Mouse (Mus musculus) erythroblast, adult 5-6 weeks (primary cell): Measurements from ENCODE around the gene Gm30191. TPM values are rescaled to one million over a fixed set of nuclear protein-coding genes. Genes with fewer than 3 reads are reported as not detected.

Source experiments
- ATAC-seq: replicated peaks from 2 replicates; pipeline ENCODE4 v1.8.0; 2016; ENCODE audit warnings: moderate number of reproducible peaks, mild to moderate bottlenecking, moderate TSS enrichment, inconsistent platforms; ENCODE audit not compliant: poor library complexity, low FRiP score, severe bottlenecking
- total RNA-seq, 2 experiments: library from RNA; stranded (forward) in 1 of 2; stranded (reverse) in 1 of 2; fragments of 150-400 nt in 1 of 2; fragments of 200-764, 138-1000 nt in 1 of 2; gene quantifications; 2 replicates each; pipeline versions ENCODE4 v1.2.3 to v1.2.4; 2015 to 2017; ENCODE audit warnings: low replicate concordance in 2 of 2

Gene Gm30191
- not detected in 2 replicates for total RNA-seq (2015; ENCODE audit: low replicate concordance)
- total RNA-seq (2017; ENCODE audit: low replicate concordance): not detected in 2 replicates

DNA sequence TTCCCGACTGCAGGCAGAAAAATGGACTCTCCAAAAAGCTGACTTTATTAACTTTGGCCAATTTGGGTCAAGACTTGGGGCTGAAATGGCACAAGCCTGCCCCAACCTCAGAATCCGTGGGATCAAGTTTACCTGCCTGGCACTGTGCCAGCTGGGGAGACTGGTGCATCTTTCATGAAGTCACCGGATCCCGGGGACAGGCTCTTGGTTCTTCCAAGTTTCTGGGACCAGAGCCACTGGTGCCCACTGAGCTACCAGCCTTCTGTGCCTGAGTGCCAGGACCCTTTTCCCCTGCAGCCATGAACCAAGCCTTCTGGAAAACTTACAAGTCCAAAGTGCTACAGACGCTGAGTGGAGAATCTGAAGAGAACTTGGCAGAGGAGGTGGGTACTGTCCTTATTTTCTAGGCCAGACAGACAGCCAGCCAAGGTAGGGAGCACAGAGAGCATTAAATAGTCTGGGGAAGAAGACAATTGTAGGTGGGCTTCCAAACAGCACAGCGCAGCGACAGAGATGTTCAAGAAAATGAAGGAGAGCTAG is at the start of gene Gm30191:
Gm30191 (plus strand) TSS at position 217 of the 540 bp plus-strand sequence.
- ATAC-seq: no peak

DNA sequence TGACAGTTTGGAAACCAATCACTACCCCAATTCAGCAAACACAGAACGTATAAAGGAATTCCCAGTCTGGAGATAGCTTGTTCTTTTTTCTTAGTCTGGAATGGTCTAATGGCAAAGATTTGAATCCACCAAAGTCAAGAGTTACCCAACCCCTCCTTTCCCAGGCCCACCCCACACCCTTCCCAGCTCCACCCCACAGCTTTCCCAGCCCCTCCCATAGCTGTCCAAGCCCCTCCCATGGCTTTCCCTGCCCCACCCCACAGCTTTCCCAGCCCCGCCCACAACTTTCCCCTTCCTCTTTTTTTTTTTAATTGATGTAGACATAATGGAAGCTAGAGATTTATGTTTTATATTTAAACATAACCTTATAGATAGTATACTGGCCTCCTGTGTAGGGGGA is 47.4 kb upstream of the Gm30191 start:
- no peak for ATAC-seq

DNA sequence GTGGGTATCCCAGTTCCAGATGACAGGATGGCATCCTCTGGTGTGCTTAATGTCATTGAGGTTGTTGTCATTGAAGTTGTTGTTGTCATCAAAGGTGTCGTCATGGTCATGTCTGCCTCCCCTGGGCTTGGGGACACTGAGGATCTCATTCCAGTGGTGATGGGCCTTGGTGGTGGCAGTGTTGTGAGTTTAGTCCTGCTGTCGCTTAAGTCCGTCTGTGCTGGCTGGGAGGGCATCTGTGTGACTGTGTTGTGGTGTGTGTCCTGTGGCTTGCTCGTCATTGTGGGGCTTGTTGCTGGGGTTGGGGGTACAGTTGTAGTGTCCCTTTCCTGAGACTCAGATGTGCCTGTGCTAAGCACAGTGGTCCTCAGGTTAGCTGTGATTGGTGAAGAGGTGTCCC is 43.8 kb upstream of the Gm30191 start, which contains the start of gene Gm7534:
Gm7534 (minus strand) TSS at position 101 of the 400 bp plus-strand sequence.
- ATAC-seq: no peak

DNA sequence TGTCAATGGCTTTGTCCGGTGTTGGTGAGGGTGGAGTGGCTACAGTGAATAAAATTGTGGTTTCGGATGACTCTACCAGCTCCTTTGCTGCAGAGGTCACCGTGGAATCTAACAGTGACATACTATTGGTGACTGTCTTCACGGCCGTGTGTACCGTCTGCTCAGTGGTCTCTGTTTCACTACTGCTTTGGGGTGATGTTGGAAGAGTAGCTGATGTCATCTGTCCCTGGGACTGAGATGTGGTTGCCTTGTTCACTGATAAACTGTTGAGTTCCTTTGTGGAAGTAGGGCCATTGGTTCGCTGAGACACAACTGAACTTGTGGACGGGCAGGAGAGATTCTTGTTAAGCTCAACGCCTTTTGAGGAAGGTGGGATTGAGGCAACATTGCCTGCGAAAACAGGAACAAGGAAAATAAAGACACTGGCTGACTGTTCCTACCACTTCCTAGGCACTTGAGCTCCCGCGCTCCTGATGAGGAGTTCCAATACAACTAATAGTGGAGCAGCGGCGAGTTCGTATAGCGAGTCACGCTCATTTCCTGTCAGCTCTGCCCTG is 43.3 kb upstream of the Gm30191 start:
- ATAC-seq: no peak

DNA sequence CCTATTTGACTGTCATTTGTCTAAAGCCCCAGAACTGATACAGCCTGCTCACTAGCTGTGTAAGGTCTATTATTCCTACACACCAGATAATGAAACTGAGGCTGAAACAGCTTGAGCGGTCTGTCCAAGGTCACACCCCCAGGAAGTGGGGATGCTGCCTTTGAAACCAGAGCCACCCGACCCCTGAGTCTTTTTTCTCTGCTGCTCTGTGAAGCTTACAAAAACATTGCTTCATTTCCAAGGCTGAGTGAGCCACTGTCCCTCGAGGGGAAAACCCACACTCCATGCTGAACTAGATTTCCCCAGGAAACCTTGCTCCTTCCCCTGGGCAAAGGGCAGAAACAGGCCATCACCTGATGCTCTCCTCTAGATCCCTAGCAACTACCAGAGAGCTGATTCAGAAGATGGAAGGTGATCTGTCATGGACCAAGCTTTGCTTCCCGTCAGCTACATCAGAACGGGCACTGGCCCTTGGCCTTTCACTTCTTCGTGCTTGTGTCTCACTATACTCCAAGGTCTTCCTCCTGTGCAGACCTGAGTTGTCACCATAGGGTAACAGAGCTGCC is 40.2 kb upstream of the Gm30191 start:
- no peak for ATAC-seq

DNA sequence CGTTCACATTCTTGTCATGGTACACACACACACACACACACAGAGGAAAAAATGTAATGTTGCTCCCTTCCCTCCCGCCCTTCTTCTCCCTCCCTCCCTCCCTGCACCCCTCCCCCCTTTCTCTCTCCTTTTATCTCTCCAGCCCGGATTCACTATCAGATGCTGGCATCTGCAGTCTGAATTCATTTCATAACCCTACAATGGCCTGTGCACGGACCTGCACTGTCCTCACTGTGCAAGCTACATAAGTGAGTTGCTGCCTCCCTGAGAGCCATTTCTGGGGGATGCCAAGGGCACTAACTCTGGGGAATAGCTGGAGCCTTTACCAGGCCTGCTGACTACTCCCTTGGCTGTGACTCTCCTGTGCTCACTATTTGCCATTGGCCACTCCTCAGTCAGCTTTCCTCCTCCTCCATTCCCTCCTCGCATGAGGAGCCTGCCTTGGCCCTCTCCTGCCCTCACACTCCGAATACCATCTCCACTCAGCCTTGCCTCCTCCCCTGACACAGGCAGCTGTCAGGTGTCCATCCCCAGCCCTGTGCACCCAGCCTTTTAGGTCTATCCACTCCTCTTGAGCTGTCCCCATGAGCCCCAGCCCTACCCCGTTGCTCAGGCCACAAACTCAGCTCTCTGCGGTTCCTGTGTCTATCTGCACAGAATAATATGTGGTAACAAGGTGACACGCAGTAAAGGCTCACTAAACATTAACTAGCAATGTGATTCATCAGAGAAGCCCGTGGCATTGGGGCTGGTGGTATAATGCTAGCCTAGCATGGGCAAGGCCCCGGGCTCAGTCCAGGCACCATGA is 23.7 kb upstream of the Gm30191 start:
- ATAC-seq: no peak

DNA sequence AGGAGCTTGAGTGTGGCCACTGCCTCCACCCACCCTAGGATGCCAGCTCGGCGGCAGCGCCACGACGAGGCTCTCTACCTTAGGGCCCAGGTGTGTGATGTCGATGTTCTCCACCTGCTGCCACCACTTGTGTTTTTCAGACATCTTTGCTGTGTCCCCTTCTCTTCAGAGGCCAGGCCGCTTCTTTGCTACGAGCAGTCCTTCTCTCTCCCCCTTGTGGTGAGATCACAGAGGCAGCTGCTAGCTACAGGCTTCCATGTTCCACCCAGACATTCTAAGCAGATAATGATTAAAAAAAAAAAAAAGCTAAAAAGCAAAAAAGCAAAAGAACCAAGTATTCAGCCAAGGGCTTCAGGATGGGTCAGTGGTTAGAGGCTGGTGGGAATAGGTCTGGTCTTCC is 19.5 kb upstream of the Gm30191 start, which contains the start of gene Catsper4:
Catsper4 (minus strand) TSS at position 190 of the 400 bp plus-strand sequence.
- ATAC-seq: no peak

DNA sequence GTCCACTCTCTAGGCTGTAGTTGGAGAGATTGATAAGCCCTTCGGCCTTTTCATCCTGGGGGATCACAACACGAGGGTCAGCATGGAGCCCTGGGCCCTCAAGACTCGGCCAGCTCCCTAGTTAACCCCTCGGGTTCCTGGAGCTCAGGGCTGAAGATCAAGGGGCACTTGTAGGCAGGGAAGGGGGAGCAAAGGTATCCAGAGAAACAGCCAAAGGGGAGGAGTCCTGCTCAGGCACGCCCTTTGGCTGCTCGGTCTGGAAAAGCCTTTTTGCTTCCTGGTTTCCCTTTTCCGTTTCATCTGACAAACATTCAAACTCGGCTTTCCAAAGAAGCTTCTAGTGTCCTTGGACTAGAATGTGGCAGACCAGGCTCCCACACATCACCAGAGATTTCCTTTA is 16.3 kb upstream of the Gm30191 start:
- no peak for ATAC-seq

DNA sequence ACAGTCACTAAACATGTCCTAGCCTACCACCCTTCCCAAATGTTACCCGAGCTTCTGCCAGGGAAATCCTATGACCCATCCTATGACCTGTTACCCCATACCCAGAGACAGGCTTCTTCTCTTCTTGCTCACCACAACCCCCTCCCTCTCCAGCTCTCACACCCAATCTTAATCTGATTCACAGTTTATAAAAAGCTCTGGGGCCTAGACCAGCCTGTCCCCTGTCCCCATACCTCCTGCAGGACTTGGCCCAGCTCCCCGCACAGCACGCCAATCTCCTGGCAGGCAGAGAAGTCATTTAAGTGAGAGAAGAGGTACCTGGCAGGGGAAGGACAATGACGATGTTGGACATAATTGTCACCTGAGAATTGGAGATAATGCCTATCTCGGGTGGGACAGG is 11.9 kb upstream of the Gm30191 start:
- no peak for ATAC-seq

DNA sequence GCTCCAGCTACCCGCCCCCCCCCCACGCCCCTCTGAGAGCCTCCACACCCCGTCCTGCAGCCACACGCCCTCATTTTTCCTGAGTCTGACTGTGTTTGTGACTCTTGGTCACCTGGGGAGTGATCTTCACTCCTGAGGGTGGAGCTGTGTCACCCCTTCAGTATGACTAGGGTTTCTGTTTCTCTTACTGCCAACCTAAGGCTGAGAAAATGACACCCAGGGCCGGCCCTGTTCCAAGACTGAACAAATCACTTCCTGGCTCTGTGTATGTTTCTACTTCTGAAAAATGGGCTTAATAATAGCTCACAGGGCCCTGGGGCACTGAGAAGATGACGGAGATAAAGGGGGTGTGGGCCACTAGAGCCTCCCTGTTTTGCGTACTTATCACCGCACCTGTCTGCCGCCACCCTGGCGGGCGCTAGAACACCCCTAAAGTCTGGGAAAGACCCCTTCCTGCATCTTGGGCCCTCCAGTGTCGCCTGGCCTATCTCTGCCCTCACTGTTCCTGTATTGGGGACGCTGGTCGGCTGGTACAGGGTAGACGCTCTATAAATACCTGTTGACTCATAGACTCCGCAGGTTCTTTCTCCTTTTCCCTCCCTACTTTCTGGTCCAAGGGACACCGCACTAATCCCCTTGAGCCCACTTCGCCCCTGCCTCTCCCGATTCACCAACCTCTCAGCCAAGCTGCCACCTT is 9.0 kb upstream of the Gm30191 start:
- ATAC-seq: no peak

DNA sequence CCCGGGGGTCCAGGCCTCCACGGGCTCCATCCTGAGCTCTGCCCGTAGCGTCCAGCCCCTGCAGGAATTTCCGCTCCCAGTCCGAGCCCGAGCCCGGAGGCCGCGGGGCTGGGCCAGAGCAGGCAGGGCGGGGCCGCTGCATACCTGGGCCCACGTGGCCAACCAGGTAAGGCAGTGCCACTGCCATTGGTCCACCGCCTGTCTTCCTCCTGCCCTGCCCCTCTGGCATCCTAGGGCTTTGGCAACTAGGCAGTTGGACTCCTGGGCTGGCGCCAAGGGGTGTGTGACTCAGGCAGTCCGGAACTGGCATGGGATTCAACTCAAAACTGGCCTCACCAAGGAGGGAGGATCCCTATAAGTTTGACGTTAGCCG is 8.5 kb upstream of the Gm30191 start, which contains the start of gene Cnksr1:
Cnksr1 (minus strand) TSS at position 121 of the 373 bp plus-strand sequence.
- no peak for ATAC-seq

DNA sequence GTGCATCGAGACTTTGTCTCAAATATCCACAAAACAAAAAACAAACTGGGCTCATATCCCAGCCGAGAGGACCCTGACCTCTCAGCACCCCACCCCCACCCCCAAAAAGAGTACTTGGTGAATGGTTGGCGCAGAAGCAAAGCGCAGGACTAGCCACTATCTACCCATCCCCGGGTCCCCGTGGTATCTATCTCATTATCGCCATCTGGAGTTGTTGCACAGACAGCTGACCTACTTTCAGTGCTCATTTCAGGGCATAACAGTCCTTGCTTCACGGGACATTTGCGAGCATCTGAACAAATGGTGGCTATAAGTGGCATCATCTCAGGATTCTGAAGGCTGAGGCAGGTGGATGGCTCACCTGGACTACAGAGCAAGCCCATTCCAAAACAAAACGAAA is 8.0 kb upstream of the Gm30191 start:
- no peak for ATAC-seq

DNA sequence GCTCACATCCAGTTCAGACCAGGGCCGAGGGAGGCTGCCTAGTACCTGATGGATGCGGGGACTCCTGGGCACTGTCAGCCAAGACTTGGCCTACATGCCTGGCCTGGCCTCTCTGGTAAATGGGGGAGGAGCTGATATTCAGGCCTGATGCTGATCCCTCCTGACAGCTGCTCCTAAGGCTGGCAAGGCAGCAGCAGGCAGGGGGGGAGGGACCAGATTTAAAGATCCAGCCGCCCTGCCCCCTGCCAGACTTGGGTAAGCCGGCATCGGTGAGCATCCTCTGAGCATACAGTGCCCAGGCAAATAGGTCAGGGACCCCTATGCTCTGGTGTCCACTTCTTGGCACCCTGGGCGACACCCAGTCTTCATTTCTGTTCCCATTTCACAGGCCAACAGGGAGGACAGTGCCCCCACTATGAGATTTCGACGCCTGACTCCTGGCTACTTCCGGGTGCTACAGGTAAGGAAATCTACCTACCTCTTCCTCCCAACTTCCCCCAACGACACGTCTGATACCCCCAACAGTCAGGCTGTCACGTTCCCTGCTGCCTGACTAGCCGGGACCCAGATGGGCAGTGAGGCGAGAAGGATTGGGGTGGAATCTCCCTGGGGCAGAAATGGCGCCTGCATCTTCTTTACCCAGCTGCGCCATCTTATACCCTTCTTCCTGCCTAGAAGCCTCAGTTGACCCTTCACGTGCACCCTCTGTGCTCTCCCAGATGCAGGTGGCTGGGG is 3.1 kb upstream of the Gm30191 start, which contains the start of gene E130218I03Rik:
E130218I03Rik (plus strand) TSS at position 147 of the 735 bp plus-strand sequence.
- no peak for ATAC-seq

DNA sequence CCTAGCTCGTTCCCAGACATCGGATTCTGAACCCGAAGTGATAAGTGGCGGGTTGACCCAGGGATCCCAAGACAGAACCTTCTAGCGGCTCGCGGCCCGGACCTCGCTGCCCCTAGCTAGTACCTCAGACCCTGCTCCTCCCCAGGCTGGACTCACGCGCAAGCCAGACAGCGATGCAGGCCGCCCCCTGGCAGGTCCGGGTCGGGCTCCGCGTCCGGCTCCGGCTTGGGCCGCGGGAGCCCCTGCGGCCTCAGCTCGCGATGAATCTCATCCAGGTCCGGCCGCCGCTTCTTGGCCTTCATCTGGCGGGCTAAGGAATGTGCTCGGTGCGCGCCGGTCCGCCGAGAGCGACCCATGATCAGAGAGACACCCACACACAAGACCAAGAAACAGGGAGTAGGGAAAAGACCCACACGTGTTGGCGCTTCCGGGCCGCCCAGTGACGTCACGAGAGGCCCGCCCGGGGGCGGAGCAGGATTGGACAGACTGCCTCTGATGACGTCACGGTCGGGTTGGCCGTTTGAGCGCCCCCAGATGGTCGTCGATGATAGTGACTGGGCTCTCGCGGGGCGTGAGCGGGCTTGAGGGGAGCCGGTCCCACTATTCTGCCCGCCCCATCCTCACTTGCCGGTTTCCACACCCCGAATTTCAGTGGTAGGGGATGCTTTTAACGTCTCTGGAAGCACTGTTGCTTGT is 1.4 kb upstream of the Gm30191 start, which contains the start of gene Zfp593:
Zfp593 (minus strand) TSS at position 445 of the 696 bp plus-strand sequence.
- peak; percentile 85 for ATAC-seq

DNA sequence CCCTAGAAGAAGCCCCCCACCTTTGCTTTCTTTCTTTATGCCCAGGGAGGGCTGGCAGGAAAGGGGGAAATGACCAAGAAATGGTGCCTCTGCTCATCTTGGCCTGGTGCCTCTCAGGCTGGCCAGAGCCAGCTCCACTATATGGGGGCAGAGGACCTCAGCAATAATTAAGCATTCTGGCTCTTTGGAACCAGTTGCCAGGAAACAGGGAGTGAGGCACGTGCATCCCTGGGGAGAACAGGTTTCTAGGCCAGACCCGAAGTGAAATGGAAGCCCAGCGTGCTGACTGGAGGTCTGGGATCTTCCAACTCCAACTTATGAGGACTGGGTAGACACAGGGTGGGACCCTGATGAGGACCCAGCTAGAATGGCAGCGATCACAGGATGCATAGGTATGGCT is 479 bp upstream of the Gm30191 start:
- no peak for ATAC-seq

DNA sequence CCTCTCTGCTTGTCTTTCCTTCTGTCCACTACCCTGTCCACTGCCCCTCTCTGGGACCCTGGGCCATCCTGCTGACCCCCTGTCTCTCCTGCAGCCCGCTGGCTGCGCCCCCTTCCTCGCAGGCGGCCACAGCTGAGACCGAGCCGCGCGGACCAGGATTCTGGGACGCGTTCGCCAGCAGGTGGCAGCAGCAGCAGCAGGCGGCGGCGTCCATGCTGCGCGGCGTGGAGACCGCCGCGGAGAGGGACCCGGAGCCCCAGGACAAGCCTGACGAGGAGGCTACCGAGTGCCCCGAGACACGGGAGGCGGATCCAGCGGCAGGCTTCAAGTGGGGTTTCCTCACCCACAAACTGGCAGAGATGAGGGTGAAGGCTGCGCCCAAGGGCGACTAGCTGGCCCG is 2.9 kb downstream of the Gm30191 start:
- ATAC-seq: 0 out of 2 replicates have a peak, but pooled peaks have one; percentile 38

DNA sequence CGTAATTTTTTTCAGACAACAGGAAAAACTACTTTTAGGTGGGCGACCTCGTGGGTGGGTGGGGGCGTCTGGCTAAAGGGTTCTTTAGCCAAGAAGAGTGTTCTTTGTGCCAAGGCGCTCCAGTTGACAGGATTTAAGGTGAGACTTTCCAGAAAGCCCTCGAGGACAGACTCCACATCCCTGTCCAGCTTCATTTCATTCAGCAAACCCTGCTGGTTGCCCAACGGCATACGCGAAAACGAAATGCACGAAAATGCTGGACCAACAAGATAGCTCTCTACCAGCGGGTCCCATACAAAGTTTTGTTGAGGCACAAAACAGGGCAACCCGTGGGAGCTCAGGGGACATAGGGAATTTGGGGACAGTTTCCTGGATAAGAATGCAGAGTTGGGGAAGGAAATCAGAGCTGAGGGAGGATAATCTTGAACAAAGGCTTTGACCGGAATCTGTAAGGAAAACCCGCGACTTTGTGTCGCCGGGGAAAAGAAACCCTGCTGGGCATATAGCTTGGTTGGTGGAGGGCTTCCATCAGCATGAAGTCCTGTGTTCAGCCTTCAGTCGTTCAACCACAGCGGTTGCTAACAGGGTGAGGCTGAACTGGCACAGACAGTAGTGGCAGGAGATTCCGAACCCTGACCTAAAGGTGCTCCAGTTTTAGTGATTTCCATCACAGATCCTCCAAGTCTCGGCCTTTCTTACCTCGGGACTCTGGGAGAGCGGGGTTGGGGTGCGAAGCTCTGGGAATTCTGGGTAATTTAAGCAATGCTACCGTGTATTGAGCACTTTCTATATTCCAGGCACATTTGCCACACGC is 3.6 kb downstream of the Gm30191 start:
- ATAC-seq: no peak

DNA sequence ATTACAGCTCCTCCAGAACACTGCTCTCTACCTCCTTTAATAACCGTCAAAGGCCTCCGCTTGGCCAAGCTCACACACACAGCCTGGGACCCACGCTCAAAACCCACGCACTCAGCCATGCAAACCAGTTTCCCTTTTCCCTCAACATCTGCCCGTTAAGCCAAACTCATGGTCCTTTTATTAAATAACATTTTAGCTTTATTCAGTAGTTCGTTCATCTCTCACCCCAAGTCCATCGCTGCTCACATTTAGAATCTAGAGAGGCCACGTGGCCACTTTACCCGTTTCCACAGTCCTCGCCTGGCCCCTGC is 4.2 kb downstream of the Gm30191 start:
- no peak for ATAC-seq
